Mouse (Mus musculus) large intestine, adult 2 months (tissue): ENCODE results near the gene AW551984. TPM values are rescaled to one million over a fixed set of nuclear protein-coding genes. Genes with fewer than 3 reads are reported as not detected.
A peak's percentile ranks its signal among the peaks of the same experiment; 100 is the strongest.

ENCODE experiments used
- DNase-seq: peaks from one replicate; pipeline ENCODE4 v3.0.0-alpha.2; 2012; ENCODE audit warnings: low read depth, low spot score
- WGBS: fragments of 180-500 bp; shearing (Covaris S2); methylation state at CpG from one replicate; pipeline ENCODE4 v1.1.7; 2018; 5-methylcytosine and 5-hydroxymethylcytosine counted together
- polyA plus RNA-seq: library from polyadenylated mRNA; depleted of rRNA; stranded (reverse); fragments of >200 nt; gene quantifications from 2 replicates; pipeline ENCODE4 v1.2.3, GENCODE M21; 2012; rRNA removed

AW551984 gene
- polyA plus RNA-seq, result 0.49 and 0.53 TPM in 2 replicates

- WGBS, result 1% methylated on average over 8 of the region's 8 CpGs
- DNase-seq, result no peak
These were observed at the start of gene AW551984 for GRCm38 (mm10) chr9:39603999-39604453. Gene AW551984, minus strand, starts transcription at chr9:39604403.

- DNase-seq, result no peak
- 86% methylated on average over 4 of the region's 4 CpGs for WGBS
These were observed 43.2 kb upstream of the AW551984 start for GRCm38 (mm10) chr9:39647382-39647781.

- no peak for DNase-seq
These were observed 40.6 kb upstream of the AW551984 start, which contains the start of gene Olfr961 for GRCm38 (mm10) chr9:39644785-39645184. Gene Olfr961, plus strand, starts transcription at chr9:39645085.

GRCm38 (mm10) chr9:39633913-39634594, 29.9 kb upstream of the AW551984 start:
- DNase-seq, result no peak
- 14% methylated on average over 4 of the region's 4 CpGs for whole genome bisulfite sequencing

- DNase-seq, result no peak
- 90% methylated on average over 2 of the region's 2 CpGs for WGBS
These were observed 24.9 kb upstream of the AW551984 start for GRCm38 (mm10) chr9:39629069-39629468.

- WGBS, result 7% methylated on average over 2 of the region's 2 CpGs
- DNase-seq, result peak; percentile 21
These were observed 20.5 kb upstream of the AW551984 start for GRCm38 (mm10) chr9:39624711-39625110.

GRCm38 (mm10) chr9:39623783-39624182, 19.6 kb upstream of the AW551984 start:
- WGBS, result 92% methylated on average over 3 of the region's 3 CpGs

GRCm38 (mm10) chr9:39621073-39621472, 16.9 kb upstream of the AW551984 start, which contains the start of gene Olfr960:
Gene Olfr960, plus strand, starts transcription at chr9:39621373.
- no peak for DNase-seq
- WGBS, result 94% methylated on average over 1 of the region's 1 CpGs

More at GRCm38 (mm10) chr9:39623783-39624182, 19.6 kb upstream of the AW551984 start:
- no peak for DNase-seq

GRCm38 (mm10) chr9:39611953-39612352, 7.8 kb upstream of the AW551984 start:
- no peak for DNase-seq
- 58% methylated on average over 1 of the region's 1 CpGs for WGBS

GRCm38 (mm10) chr9:39610355-39610754, 6.2 kb upstream of the AW551984 start, which contains the start of gene Olfr148:
Gene Olfr148, plus strand, starts transcription at chr9:39610655.
- WGBS, result 73% methylated on average over 3 of the region's 3 CpGs
- DNase-seq, result no peak

GRCm38 (mm10) chr9:39608497-39608896, 4.3 kb upstream of the AW551984 start:
- no peak for DNase-seq

- DNase-seq, result no peak
- 2% methylated on average over 9 of the region's 9 CpGs for WGBS
These were observed 814 bp downstream of the AW551984 start for GRCm38 (mm10) chr9:39603333-39603845.

GRCm38 (mm10) chr9:39602536-39603332, 1.5 kb downstream of the AW551984 start:
- no peak for DNase-seq
- 2% methylated on average over 19 of the region's 19 CpGs for WGBS

- no peak for DNase-seq
- WGBS, result 78% methylated on average over 5 of the region's 5 CpGs
These were observed 27.2 kb downstream of the AW551984 start for GRCm38 (mm10) chr9:39577050-39577449.

- no peak for DNase-seq
- WGBS, result 63% methylated on average over 3 of the region's 3 CpGs
These were observed 28.7 kb downstream of the AW551984 start, which contains the start of gene Olfr959 for GRCm38 (mm10) chr9:39575469-39575868. Gene Olfr959, minus strand, starts transcription at chr9:39575569.

- DNase-seq, result no peak
These were observed 45.9 kb downstream of the AW551984 start for GRCm38 (mm10) chr9:39558349-39558647.

GRCm38 (mm10) chr9:39557529-39558348, 46.5 kb downstream of the AW551984 start:
- DNase-seq, result no peak
- WGBS, result 53% methylated on average over 3 of the region's 3 CpGs

GRCm38 (mm10) chr9:39553946-39554345, 50.3 kb downstream of the AW551984 start, which contains the start of gene Olfr958:
Gene Olfr958, minus strand, starts transcription at chr9:39554054.
- no peak for DNase-seq
- 67% methylated on average over 2 of the region's 2 CpGs for WGBS

GRCm38 (mm10) chr9:39550806-39551205, 53.4 kb downstream of the AW551984 start:
- WGBS, result 71% methylated on average over 5 of the region's 5 CpGs
- DNase-seq, result no peak
